Mouse (Mus musculus): ENCODE data around the gene Gm10073.
"Not testable (repeated sequence)": the region's sequence is repeated elsewhere in the genome, so short reads cannot be mapped to it uniquely, and the experiment has no call there.

Gm10073 gene

GRCm38 (mm10) chr8:106573168-106573567 lies at the start of gene Gm10073:
Gm10073 (minus strand) TSS chr8:106573461.
- not testable (repeated sequence) for DNase-seq (ENCODE audit: low spot score)

GRCm38 (mm10) chr8:106623016-106623415 lies 49.8 kb upstream of the Gm10073 start:
- DNase-seq (ENCODE audit: low spot score): no peak

GRCm38 (mm10) chr8:106620488-106620887 lies 47.2 kb upstream of the Gm10073 start:
- no peak for DNase-seq (ENCODE audit: low spot score)

DNA sequence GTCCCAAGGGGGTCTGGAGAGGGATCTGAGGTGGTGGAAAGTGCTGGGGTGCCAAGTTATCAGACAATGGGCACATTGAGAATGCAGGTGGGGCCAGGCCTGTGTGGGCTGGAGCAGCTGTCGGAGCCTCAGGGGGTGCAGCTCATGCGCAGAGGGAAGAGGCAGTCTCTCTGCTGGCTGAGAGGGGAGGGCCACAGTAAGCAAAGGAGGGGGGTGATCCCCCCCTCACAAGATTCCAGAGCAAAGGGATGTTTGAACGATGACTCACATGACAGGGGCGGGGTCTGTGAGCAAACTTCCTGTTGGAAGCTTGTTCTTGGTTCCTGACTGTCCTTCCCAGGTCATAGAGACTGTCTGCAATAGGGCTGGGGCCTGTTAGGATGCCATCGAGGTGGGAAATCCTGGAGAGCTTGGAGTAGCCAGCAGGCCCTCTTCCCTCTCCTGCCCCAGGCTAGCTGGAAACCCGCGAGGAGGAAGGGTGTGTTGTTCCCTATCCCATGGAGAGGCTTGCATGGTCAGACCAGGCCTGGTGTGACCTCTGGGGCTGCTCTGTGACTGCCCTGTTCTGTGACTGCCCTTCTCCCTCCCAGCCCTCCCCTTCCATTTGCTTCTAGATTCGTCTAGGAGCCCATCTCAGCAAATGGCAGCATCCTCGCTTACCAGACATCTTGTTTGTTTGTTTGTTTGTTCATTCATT lies 46.4 kb upstream of the Gm10073 start:
- DNase-seq (ENCODE audit: low spot score): no peak

- DNase-seq (ENCODE audit: low spot score): no peak
Observed at GRCm38 (mm10) chr8:106618324-106618723, 45.1 kb upstream of the Gm10073 start.

- no peak for DNase-seq (ENCODE audit: low spot score)
Observed at GRCm38 (mm10) chr8:106617865-106618264, 44.6 kb upstream of the Gm10073 start.

DNA sequence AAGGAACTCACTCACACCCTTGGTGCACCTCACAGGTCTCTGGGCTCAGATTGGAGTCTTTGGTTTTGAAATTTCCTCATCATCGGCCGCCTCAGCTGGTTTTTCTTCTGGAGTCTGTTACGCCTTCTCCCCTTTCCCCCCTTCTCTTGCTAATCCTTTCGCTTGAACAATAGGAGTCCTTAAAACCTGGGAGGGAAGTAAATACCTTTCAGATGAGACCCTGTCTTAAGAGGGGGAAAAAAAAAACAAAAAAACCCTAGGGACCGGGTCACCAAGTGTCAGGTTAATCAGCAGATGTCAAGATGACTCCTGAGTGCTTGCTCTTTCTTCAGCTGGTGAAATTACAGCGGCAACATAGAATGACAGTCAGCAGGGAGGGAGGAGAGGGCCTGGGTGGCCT lies 43.9 kb upstream of the Gm10073 start:
- DNase-seq (ENCODE audit: low spot score): no peak

- no peak for DNase-seq (ENCODE audit: low spot score)
Observed at GRCm38 (mm10) chr8:106616679-106617078, 43.4 kb upstream of the Gm10073 start.

DNA sequence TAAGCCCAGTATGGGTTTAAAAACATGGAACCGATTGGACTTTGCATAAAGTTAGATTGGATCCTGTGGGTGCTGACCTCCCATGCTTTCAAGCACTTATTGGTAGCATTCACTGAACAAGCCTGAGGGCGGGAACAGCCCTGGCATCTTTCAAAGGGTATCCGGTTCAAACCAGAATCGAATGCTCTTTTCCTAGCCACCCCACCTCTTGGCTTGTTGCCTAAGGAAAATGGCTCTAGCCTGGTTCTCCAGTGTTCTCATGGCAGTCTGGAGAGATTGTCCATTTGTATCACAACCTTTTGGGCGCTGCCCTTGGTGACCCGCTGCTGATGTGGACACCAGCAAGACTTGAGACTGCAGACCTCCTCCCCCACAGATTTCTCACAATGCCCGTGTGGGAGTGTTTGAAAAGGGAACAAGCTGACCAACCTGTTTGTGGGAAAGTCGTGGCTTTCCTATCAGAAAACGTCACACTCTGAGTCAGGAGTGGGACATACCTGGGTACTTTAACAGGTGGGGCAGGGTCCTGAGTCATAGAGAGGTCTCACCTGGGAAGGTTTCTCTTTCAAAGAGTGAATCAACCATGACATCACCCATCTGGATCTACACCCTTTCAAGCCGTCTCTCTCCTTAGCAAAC lies 42.5 kb upstream of the Gm10073 start:
- no peak for DNase-seq (ENCODE audit: low spot score)

GRCm38 (mm10) chr8:106614704-106615103 lies 41.4 kb upstream of the Gm10073 start:
- no peak for DNase-seq (ENCODE audit: low spot score)

- DNase-seq (ENCODE audit: low spot score): no peak
Observed at GRCm38 (mm10) chr8:106612047-106612446, 38.8 kb upstream of the Gm10073 start.

DNA sequence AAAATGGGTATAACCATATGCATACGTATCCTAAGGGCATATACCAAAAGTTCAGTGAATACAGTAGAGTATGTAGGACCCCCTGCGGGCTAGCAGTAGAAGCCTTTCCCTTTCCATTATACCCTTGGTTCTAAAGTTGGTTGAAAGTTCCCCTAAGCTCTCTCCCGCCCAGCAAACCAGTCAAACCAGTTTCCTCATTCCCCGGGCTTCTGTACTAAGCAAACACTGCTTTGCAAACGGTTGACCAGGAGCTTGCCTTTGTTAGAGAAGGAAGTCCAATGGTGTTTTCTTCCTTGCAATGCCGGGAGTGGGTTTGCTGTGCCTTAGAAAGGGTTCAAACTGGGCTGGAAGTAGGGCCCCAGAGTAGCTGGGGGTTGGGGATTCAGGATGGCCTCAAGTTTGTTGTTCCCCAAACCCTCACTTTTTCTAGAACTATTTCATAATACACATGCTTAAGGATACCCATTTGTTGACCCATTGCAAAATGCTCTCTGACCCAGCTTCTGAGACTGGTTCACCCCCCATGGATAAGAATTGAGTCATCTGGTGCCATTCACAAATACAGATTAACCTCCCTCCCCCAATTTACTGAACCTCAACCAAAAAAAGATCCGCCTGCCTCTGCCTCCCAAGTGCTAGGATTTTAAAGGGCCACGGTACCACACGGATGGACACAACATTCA lies 37.8 kb upstream of the Gm10073 start:
- DNase-seq (ENCODE audit: low spot score): no peak

GRCm38 (mm10) chr8:106609076-106609903 lies 36.0 kb upstream of the Gm10073 start:
- no peak for DNase-seq (ENCODE audit: low spot score)

DNA sequence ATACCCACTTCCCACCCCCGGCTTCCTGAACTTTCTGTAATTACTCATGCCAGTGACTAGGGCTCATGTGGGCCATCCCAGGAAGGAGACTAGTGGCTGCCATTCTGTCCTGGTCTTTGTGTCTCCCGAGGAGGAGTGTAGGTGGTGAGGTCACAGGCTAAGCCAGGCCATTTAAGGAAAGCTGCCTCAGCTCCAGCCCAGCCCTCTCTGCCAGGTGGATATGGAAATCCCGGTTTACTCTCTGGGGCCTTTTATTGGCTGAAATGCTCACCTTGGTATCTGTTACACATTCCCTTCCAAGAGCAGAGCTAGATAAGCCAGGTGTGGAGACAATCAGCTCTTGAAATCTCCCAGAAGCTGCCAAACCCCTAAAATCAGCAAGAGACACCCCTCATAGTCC lies 35.2 kb upstream of the Gm10073 start:
- no peak for DNase-seq (ENCODE audit: low spot score)

GRCm38 (mm10) chr8:106607783-106608182 lies 34.5 kb upstream of the Gm10073 start:
- not testable (repeated sequence) for DNase-seq (ENCODE audit: low spot score)

GRCm38 (mm10) chr8:106606601-106607145 lies 33.4 kb upstream of the Gm10073 start:
- no peak for DNase-seq (ENCODE audit: low spot score)

- no peak for DNase-seq (ENCODE audit: low spot score)
Observed at GRCm38 (mm10) chr8:106606121-106606520, 32.9 kb upstream of the Gm10073 start.

DNA sequence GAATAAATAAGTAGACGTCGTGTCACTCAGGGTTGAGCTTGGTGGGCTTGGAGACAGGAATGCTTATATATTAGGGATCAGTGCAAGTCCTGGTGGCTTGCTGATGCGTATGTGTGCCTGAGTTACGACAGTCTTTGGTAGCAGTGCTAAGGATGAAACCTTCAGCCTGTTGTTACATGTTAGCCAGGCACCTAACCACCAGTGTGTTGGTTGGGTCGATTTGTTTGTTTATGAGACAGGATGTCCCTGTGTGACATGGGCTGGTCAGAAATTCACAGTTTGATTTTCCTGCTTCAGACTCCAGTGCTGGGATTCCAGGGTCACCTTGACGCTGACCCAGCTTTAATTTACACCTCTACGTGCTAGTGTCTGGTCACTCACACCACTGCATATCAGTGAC lies 32.4 kb upstream of the Gm10073 start:
- DNase-seq (ENCODE audit: low spot score): no peak

DNA sequence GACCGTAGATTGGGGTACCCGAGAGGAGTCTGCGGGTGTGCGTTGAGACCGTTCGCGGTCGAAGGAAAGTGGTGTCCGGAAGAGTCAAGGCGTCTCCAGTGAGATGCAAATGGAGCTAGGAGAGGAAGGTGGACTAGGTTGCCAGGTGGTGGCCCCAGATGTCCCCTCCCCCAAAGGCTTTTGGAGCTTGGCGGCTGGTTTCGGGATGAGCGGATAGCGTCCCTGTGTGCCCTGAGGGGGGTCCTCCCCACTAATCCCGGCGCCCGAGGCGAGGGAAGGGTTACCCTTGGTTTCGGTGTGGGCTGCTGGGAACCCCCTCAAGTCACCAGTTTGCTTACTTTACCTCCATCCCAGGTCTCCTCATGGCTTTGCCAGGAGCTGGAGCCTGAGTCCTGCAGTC lies 30.7 kb upstream of the Gm10073 start:
- no peak for DNase-seq (ENCODE audit: low spot score)

DNA sequence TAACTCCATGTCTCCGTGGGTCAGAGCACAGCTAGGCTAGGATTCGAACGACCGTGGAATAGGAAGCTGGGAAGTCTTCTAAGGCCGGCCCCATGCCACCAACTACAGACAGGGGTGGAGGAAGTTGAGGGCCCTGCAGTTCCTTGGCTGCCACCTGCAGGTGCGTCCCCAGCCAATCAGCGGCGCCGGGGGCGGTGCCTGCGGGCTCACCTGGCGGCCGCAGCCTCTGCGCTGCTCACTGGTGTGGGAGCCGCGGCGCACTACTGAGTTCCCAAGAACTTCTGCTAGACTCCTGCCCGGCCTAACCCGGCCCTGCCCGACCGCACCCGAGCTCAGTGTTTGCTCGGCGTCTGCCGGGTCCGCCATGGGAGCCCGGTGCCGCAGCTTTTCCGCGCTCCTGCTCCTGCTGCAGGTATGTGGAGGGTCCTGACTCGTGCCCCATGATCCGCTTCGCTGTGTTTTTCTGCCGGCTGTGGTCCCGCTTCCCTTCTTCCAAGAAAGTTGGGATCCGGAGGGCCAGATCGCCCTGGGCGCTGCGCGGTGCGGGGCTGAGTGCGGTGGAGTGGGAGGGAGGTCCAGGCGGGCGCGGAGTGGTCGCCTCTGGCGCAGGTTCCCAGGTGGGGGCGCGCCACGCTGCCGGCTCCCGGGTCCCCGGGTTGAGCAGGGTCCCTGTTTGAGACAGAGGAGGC lies 30.0 kb upstream of the Gm10073 start, which contains the start of gene Cdh1:
Gene Cdh1, plus strand, starts transcription at position 221 of the 689 bp plus-strand sequence.
- DNase-seq (ENCODE audit: low spot score): no peak

GRCm38 (mm10) chr8:106599265-106599979 lies 26.2 kb upstream of the Gm10073 start:
- DNase-seq (ENCODE audit: low spot score): no peak
